Mouse (Mus musculus): ENCODE results near the gene Rcor1. TPM values are rescaled to one million over a fixed set of nuclear protein-coding genes. Genes with fewer than 3 reads are reported as not detected.
A peak's percentile ranks its signal among the peaks of the same experiment; 100 is the strongest.

The Rcor1 gene
- polyA plus RNA-seq, 1 experiment = 19.1 TPM

DNA sequence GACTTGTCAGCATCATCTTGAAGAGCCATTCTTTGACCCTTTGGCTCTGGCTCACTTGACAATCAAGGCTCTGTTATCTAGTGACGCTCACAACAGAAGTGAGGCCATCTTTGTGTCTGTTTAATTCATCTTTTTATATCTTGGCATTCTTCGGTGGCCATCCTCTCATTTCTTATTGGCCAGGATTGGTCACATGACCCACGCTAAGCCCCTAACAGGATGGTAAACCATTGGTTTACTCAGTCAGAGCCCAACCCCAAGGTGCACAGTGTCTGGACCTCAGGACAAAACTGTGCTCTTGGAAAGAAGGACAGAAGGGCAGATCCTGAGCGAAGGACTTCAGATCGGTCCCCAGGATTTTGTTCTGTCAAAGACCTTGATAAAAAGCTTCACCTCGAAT, 113.4 kb downstream of the Rcor1 start:
- TF ChIP-seq CTCF (IDR thresholded peaks at IDR 0.05; ENCODE audit: borderline replicate concordance, extremely low read depth, insufficient read depth, insufficient read length) = no peak
- no peak for TF ChIP-seq POLR2A (IDR thresholded peaks at IDR 0.05; ENCODE audit: borderline replicate concordance, extremely low read depth, insufficient read depth, insufficient read length, poor library complexity, severe bottlenecking)
- no peak for DNase-seq (ENCODE audit: low read depth)

DNA sequence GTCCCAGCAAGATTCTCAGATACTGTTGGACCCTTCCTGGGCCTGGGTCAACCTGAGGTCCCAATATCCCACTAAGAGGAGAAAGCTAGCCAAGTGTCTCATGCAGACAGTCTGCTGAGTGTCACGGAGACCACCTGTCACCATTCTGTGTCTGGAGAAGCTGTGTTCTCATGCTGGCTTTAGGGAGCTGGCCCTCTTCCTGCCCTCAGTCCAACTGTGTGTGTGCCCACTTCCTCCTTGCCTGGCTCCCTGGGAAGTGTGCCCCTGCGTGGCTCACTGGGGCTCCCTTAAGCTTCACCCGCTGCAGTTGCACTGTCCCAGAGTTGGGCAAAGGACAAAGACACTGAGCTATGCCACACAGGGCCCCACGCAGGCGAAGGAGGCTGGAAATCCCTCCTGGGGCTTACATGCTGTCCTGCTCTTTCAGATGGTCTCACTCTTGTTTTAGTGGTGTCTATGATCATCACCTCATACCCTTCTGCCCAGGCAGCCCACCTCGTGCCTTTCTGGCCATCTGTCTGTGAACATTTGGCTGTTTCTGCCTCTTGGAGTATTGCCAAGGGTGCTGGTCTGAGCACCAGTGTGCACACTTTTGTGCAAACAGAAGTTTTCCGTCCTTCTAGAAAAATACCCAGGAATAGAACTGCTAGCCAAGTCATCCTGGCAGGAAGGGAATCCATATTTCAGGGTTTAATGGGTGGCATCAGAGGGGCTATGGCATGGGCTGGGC, 114.0 kb downstream of the Rcor1 start:
- TF ChIP-seq POLR2A (IDR thresholded peaks at IDR 0.05; ENCODE audit: borderline replicate concordance, extremely low read depth, insufficient read depth, insufficient read length, poor library complexity, severe bottlenecking) (no peak), CTCF (IDR thresholded peaks at IDR 0.05; ENCODE audit: borderline replicate concordance, extremely low read depth, insufficient read depth, insufficient read length) (no peak)
- DNase-seq (ENCODE audit: low read depth) = no peak

DNA sequence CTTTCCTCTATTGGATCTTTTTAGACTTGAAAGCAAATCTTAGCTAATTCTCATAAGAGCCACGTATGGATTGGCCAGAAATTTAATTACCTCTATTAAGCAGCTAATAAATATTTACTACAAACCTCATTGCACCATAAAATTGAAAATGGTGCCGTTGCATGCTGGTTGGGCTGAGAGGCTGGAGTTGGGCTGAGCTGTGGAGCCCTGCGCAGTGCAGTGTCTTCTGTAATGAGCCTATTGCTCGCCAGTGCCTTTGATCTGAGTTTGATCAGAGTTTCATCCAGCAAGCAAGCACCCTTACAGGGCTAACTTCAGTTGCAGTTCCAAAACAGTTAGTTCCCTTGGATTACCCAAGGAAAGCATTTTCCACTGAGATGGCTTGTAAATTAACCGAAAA, 114.8 kb downstream of the Rcor1 start:
- TF ChIP-seq POLR2A (IDR thresholded peaks at IDR 0.05; ENCODE audit: borderline replicate concordance, extremely low read depth, insufficient read depth, insufficient read length, poor library complexity, severe bottlenecking) = no peak
- TF ChIP-seq CTCF (IDR thresholded peaks at IDR 0.05; ENCODE audit: borderline replicate concordance, extremely low read depth, insufficient read depth, insufficient read length) = no peak
- DNase-seq (ENCODE audit: low read depth) = no peak

DNA sequence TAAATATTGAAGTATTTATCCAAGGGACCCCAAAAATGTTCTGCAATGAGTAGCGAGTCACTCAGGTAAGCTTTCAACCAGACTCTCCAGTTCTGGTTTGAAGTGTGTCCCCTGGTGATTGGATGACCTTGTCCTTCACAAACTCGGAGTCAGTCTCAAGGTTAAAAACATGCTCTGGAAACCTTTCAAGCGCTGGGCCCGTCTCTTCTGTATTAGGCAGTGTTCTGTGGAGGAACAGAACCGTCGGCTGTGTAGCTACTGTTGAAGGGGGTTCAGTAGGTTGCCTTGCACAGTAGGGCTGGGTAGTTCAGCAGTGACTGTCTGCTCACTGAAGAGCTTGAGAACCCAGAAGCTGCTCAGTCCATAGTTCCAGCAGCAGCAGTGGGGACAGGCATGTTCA, 115.5 kb downstream of the Rcor1 start:
- no peak for TF ChIP-seq POLR2A (IDR thresholded peaks at IDR 0.05; ENCODE audit: borderline replicate concordance, extremely low read depth, insufficient read depth, insufficient read length, poor library complexity, severe bottlenecking)
- TF ChIP-seq CTCF (IDR thresholded peaks at IDR 0.05; ENCODE audit: borderline replicate concordance, extremely low read depth, insufficient read depth, insufficient read length) = no peak
- DNase-seq (ENCODE audit: low read depth) = no peak

DNA sequence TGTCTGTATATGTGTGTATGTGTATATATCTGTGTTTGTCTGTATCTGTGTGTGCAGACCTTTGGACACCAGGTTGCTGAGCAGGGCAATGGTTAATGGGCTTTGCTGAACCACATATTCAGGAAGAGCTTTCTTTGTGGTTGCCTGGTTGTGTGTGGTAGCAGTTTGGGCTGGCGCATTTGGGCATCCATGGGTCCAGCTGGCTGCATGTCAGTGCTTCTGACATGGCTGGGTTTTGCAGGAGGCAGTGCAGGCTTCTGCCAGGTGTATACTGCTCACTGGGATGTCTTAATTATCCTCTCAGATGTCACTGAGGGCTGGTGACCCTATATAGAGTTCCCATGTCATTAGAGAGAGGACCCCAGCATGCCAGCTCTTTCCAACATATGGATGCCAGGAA, 116.6 kb downstream of the Rcor1 start:
- no peak for TF ChIP-seq CTCF (IDR thresholded peaks at IDR 0.05; ENCODE audit: borderline replicate concordance, extremely low read depth, insufficient read depth, insufficient read length)
- no peak for TF ChIP-seq POLR2A (IDR thresholded peaks at IDR 0.05; ENCODE audit: borderline replicate concordance, extremely low read depth, insufficient read depth, insufficient read length, poor library complexity, severe bottlenecking)
- DNase-seq (ENCODE audit: low read depth) = no peak

DNA sequence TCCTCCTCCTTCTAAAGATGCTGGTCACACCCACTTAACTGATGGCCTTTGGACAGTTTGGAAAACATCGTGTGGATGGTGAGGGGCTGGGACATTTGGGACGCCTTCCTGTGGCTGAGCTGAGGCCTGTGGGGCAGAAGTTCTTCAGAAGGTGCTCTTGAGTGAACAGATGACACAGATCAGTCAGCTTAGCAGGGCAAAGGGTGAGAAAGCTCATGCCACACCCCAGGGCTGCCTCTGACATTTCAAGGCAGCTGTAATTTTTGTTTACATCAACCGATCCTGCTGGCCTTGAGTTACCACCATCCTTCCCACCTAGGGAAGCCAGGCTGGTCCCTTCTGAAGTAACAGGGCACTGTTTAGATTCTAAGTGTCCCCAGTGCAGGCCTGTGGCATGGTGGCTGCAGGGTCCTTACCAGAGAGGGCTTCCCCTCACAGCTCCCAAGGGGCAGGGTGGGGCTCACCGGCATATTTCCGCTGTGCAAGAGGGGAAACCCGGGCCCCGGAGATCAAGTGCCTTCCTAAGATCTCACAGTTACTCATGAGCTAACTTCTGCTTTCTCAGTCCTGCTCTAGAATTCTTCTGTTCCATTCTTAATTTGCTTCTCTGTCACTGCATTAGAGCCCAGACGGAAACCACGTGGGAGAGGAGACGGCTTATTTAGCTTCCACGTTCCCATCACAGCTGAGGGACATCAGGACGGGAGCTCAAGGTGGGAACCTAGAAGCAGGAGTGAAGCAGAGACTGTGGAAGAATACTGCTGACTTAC, 120.7 kb downstream of the Rcor1 start:
- no peak for TF ChIP-seq POLR2A (IDR thresholded peaks at IDR 0.05; ENCODE audit: borderline replicate concordance, extremely low read depth, insufficient read depth, insufficient read length, poor library complexity, severe bottlenecking)
- no peak for TF ChIP-seq CTCF (IDR thresholded peaks at IDR 0.05; ENCODE audit: borderline replicate concordance, extremely low read depth, insufficient read depth, insufficient read length)
- DNase-seq (ENCODE audit: low read depth) = no peak

DNA sequence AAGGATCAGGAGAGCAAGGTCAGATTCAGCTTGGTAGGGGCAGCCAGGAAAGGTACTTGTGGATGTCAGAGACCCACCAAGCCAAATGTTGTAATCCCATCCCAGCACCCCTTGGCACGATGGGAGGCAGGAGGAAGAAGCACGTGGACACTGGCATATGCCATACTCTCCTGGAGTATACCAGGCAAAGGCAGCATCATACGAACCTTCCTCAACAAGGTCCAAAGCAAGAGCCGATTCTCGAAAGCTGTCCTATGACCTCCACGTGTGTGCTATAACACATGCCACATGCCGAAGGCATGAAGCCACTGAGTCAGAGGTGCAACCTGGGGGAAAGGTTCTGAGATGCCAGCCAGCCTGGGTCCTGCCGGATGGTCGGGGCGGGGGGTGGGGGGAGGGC, 121.7 kb downstream of the Rcor1 start:
- TF ChIP-seq CTCF (IDR thresholded peaks at IDR 0.05; ENCODE audit: borderline replicate concordance, extremely low read depth, insufficient read depth, insufficient read length) (no peak), POLR2A (IDR thresholded peaks at IDR 0.05; ENCODE audit: borderline replicate concordance, extremely low read depth, insufficient read depth, insufficient read length, poor library complexity, severe bottlenecking) (no peak)
- no peak for DNase-seq (ENCODE audit: low read depth)

DNA sequence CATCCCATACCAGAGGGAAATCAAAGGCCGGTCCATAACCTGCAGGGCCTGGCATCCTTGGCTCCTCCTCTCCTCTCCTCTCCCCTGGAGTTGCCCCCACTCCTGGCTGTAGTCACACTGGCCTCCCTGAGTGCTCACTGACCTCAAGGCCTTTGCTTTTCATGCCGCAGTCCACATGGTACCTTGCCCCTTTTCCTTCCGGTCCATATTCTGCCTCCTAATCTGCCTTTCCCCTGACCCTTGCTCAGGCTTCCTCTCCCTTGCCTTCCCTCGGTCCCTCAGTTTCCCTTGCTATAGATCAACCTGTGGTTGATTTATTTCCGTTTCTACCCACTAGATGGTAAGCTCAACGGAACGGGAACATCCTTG, 122.8 kb downstream of the Rcor1 start:
- DNase-seq (ENCODE audit: low read depth) = no peak

DNA sequence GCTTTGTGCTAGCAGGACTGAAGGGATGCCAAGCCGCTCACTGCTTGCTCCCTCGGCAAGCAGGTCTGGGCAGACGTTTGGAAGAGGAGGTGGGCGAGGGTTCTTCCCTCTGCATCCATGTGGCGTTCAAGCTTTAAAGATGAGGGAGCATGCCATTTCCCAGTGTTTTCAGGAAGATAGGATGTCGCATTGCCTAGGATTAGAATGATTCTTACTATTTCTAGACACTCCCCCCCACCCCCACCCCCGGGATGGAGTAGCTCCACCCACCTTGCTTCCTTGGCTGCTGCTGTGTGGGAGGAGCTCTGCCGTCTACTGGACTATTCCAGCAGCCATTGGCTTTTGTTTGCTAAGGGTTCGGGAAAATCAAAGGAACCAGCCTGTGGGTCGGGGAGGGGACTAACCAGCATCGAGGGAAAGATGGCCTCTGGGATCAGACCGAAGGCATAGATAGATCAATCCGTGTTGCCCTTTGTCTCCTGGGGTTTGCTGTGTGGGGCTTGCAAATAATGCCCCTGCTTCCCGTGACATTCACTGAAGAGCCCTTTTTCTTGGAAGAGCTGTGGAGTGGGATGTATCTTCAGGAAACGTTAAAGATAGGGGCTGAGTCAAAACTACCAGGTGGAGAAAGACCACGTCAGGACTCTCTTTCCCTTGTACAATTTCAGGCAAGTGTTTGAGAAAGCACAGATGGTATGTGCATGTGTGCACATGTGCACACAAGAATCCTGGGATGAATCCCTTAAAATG, 123.3 kb downstream of the Rcor1 start:
- TF ChIP-seq CTCF (IDR thresholded peaks at IDR 0.05; ENCODE audit: borderline replicate concordance, extremely low read depth, insufficient read depth, insufficient read length) (no peak), POLR2A (IDR thresholded peaks at IDR 0.05; ENCODE audit: borderline replicate concordance, extremely low read depth, insufficient read depth, insufficient read length, poor library complexity, severe bottlenecking) (no peak)
- peak; percentile 95 for DNase-seq (ENCODE audit: low read depth)

More for the DNA sequence above, 122.8 kb downstream of the Rcor1 start:
- no peak for TF ChIP-seq CTCF (IDR thresholded peaks at IDR 0.05; ENCODE audit: borderline replicate concordance, extremely low read depth, insufficient read depth, insufficient read length)
- TF ChIP-seq POLR2A (IDR thresholded peaks at IDR 0.05; ENCODE audit: borderline replicate concordance, extremely low read depth, insufficient read depth, insufficient read length, poor library complexity, severe bottlenecking) = no peak

DNA sequence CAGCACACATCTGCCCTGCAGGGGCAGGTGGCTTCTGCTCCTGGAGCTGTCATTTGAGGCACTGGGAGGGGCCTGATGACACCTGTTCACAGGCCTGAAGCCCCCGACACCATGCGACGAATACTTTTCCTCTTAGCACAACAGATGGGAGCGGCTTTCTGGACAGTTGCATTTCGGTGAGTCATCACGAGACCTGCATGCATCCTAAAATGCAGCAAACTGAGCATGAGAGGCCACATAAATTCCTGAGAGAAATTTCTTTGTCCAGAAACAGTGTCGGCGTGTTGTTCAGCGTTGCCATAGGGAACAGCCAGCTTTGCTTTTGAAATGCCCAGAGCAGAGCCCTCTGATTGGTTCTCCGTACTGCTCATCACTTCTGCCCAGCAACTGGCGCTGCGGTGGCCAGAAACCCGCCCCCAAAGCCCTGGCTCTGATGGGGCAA, 125.2 kb downstream of the Rcor1 start:
- no peak for TF ChIP-seq POLR2A (IDR thresholded peaks at IDR 0.05; ENCODE audit: borderline replicate concordance, extremely low read depth, insufficient read depth, insufficient read length, poor library complexity, severe bottlenecking)
- TF ChIP-seq CTCF (IDR thresholded peaks at IDR 0.05; ENCODE audit: borderline replicate concordance, extremely low read depth, insufficient read depth, insufficient read length) = no peak
- DNase-seq (ENCODE audit: low read depth) = peak; percentile 98

DNA sequence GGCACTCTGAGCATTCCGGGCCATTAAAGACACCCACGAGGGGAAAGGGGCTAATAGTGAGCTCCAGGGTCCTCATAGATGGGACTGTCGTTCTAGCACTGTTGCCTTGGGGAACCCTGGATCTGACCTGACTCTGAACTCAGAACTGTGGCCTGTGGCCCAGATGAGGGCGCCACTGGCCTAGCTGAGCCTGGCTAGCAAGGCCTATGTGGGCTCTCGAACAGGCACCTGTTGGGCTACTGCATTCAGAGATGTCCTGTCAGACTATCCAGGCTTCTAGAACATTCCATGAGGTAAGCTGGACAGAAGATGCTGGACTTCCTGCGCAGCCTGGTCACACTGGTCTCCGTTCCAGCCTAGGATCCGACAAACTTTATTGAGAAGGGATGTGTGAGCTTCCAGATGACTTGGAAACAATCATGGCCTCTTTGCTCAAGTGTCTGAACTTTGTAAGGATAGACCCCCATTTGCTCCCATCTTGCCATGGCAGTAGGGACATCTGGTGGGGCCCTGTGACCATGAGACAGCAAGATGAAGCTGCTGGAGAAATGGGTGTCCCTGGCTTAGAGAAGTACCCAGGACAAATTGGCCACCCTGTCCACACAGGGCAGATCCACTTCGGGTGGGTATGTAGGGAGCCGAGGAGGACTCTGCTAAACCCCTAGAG, 126.1 kb downstream of the Rcor1 start:
- DNase-seq (ENCODE audit: low read depth) = peak; percentile 53
- TF ChIP-seq POLR2A (IDR thresholded peaks at IDR 0.05; ENCODE audit: borderline replicate concordance, extremely low read depth, insufficient read depth, insufficient read length, poor library complexity, severe bottlenecking) (no peak), CTCF (IDR thresholded peaks at IDR 0.05; ENCODE audit: borderline replicate concordance, extremely low read depth, insufficient read depth, insufficient read length) (peak; percentile 30; the same call in 1 of the 2 replicates)

Other genes starting within 250 kb of the Rcor1 start
- gene Mok, start 198.4 kb upstream of the Rcor1 start, polyA plus RNA-seq (2012; rRNA removed) = 11.1 and 12.1 TPM in 2 replicates
- 3.7 and 4.1 TPM in 2 replicates for gene Zfp839, start 189.1 kb upstream of the Rcor1 start, polyA plus RNA-seq (2012; rRNA removed)
- gene Cinp, start 150.2 kb upstream of the Rcor1 start, polyA plus RNA-seq (2012; rRNA removed) = 70.0 and 78.0 TPM in 2 replicates
- 16.5 and 18.3 TPM in 2 replicates for gene Tecpr2, start 150.1 kb upstream of the Rcor1 start, polyA plus RNA-seq (2012; rRNA removed)
- gene Ankrd9, start 60.3 kb upstream of the Rcor1 start, polyA plus RNA-seq (2012; rRNA removed) = 8.5 and 12.1 TPM in 2 replicates
- gene Traf3, start 127.0 kb downstream of the Rcor1 start, polyA plus RNA-seq (2012; rRNA removed) = 33.3 and 43.8 TPM in 2 replicates
- gene 4930595D18Rik, start 145.1 kb downstream of the Rcor1 start, polyA plus RNA-seq (2012; rRNA removed) = 0.20 and 0.29 TPM in 2 replicates
- 6.7 and 7.9 TPM in 2 replicates for gene Amn, start 231.7 kb downstream of the Rcor1 start, polyA plus RNA-seq (2012; rRNA removed)